Mouse (Mus musculus) stomach, postnatal 0 days (tissue): ENCODE measurements around the gene Ckap2l.

Source experiments
- CTCF ChIP-seq: IDR thresholded peaks from 2 replicates; pipeline ENCODE4 v1.5.1; 2016; ENCODE audit warnings: antibody characterized with exemption, low read depth, mild to moderate bottlenecking, moderate library complexity
- EP300 ChIP-seq: optimal IDR thresholded peaks from 2 replicates; pipeline ENCODE3; 2016; ENCODE audit warnings: antibody characterized with exemption

DNA sequence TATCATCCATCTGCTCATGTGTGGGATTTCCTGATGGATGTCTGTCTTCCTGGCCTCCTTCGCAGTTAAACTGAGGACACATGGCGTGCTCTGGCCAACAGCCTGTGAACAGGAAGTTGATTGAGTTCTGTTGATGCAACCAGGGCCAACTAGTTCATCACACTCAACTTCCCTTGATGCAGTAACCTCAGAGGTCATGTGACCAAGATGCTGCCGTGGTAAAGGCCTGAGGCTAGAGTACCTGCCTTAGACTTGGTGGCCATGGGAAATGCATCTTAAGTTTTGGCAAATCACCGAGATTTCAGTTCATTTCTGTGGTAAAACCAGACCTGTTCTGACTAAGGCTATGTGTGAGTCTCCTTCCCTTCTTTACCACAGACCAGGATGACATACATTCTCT is 18.8 kb upstream of the Ckap2l start:
- TF ChIP-seq EP300 = no peak
- no peak for TF ChIP-seq CTCF
